Mouse (Mus musculus): ENCODE measurements around the gene Retreg3. TPM values are rescaled to one million over a fixed set of nuclear protein-coding genes. Genes with fewer than 3 reads are reported as not detected.

Gene Retreg3
- polyA plus RNA-seq, 1 experiment from 2014 or later, result 7.2 TPM

GRCm38 (mm10) chr11:101115564-101115963, 4.1 kb downstream of the Retreg3 start:
- no peak overlapping the region for H3K4me2 ChIP-seq (ENCODE audit: low read length)
- H3K27ac ChIP-seq (ENCODE audit: low read depth), result no peak overlapping the region
- H3K27me3 ChIP-seq (replicated peaks; ENCODE audit: control insufficient read depth, insufficient read depth, low read length), result no peaks in the 10 kb centered on the region
- DNase-seq (ENCODE audit: low spot score), result no peak
- peaks cover 7% of the 10 kb centered on the region; the same call in 1 of the 2 replicates for H3K36me3 ChIP-seq (ENCODE audit: control insufficient read depth, insufficient read depth, low read length)
- WGBS, result 82% methylated on average over 2 of the region's 2 CpGs
- no peak for ATAC-seq (replicated peaks; ENCODE audit: low FRiP score, low TSS enrichment, low read depth)
- H3K4me3 ChIP-seq (ENCODE audit: low read depth, low read length), result no peak overlapping the region
- no peak overlapping the region for H3K9ac ChIP-seq (ENCODE audit: low read length)
- H3K4me1 ChIP-seq (replicated peaks; ENCODE audit: control insufficient read depth, insufficient read depth, low read length), result peaks cover 13% of the 10 kb centered on the region
- no peaks in the 10 kb centered on the region for H3K9me3 ChIP-seq (ENCODE audit: control insufficient read depth, low read length)

GRCm38 (mm10) chr11:101112186-101112585, 7.5 kb downstream of the Retreg3 start:
- peaks cover 10% of the 10 kb centered on the region; the same call in 1 of the 2 replicates for H3K36me3 ChIP-seq (ENCODE audit: control insufficient read depth, insufficient read depth, low read length)
- H3K9me3 ChIP-seq (ENCODE audit: control insufficient read depth, low read length), result no peaks in the 10 kb centered on the region
- no peak overlapping the region for H3K4me3 ChIP-seq (ENCODE audit: low read depth, low read length)
- DNase-seq (ENCODE audit: low spot score), result no peak
- H3K27ac ChIP-seq (ENCODE audit: low read depth), result no peak overlapping the region
- WGBS, result 94% methylated on average over 3 of the region's 3 CpGs
- H3K4me2 ChIP-seq (ENCODE audit: low read length), result no peak overlapping the region
- no peak for ATAC-seq (replicated peaks; ENCODE audit: low FRiP score, low TSS enrichment, low read depth)
- no peaks in the 10 kb centered on the region for H3K4me1 ChIP-seq (replicated peaks; ENCODE audit: control insufficient read depth, insufficient read depth, low read length)
- no peaks in the 10 kb centered on the region for H3K27me3 ChIP-seq (replicated peaks; ENCODE audit: control insufficient read depth, insufficient read depth, low read length)
- no peak overlapping the region for H3K9ac ChIP-seq (ENCODE audit: low read length)

GRCm38 (mm10) chr11:101111178-101111577, 8.5 kb downstream of the Retreg3 start:
- WGBS, result 86% methylated on average over 4 of the region's 4 CpGs
- no peak overlapping the region for H3K9ac ChIP-seq (ENCODE audit: low read length)

GRCm38 (mm10) chr11:101110708-101111107, 9.0 kb downstream of the Retreg3 start:
- Histone ChIP-seq H3K27ac (ENCODE audit: low read depth) (no peak overlapping the region), H3K36me3 (ENCODE audit: control insufficient read depth, insufficient read depth, low read length) (0 out of 2 replicates have a peak, but pooled peaks cover 3% of the 10 kb centered on the region), H3K9me3 (ENCODE audit: control insufficient read depth, low read length) (no peaks in the 10 kb centered on the region), H3K4me3 (ENCODE audit: low read depth, low read length) (no peak overlapping the region), H3K4me2 (ENCODE audit: low read length) (no peak overlapping the region), H3K4me1 (replicated peaks; ENCODE audit: control insufficient read depth, insufficient read depth, low read length) (no peaks in the 10 kb centered on the region), H3K9ac (ENCODE audit: low read length) (no peak overlapping the region), H3K27me3 (replicated peaks; ENCODE audit: control insufficient read depth, insufficient read depth, low read length) (no peaks in the 10 kb centered on the region)
- WGBS, result 50% methylated on average over 5 of the region's 5 CpGs
- ATAC-seq (replicated peaks; ENCODE audit: low FRiP score, low TSS enrichment, low read depth), result no peak
- no peak for DNase-seq (ENCODE audit: low spot score)

More at GRCm38 (mm10) chr11:101111178-101111577, 8.5 kb downstream of the Retreg3 start:
- ATAC-seq (replicated peaks; ENCODE audit: low FRiP score, low TSS enrichment, low read depth) (no peak), DNase-seq (ENCODE audit: low spot score) (no peak)
- no peaks in the 10 kb centered on the region for H3K9me3 ChIP-seq (ENCODE audit: control insufficient read depth, low read length)
- H3K4me1 ChIP-seq (replicated peaks; ENCODE audit: control insufficient read depth, insufficient read depth, low read length), result no peaks in the 10 kb centered on the region
- no peak overlapping the region for H3K27ac ChIP-seq (ENCODE audit: low read depth)
- H3K36me3 ChIP-seq (ENCODE audit: control insufficient read depth, insufficient read depth, low read length), result 0 out of 2 replicates have a peak, but pooled peaks cover 3% of the 10 kb centered on the region
- no peak overlapping the region for H3K4me2 ChIP-seq (ENCODE audit: low read length)
- H3K27me3 ChIP-seq (replicated peaks; ENCODE audit: control insufficient read depth, insufficient read depth, low read length), result no peaks in the 10 kb centered on the region
- no peak overlapping the region for H3K4me3 ChIP-seq (ENCODE audit: low read depth, low read length)

- WGBS, result 82% methylated on average over 4 of the region's 4 CpGs
- Histone ChIP-seq H3K9ac (ENCODE audit: low read length) (no peak overlapping the region), H3K4me1 (replicated peaks; ENCODE audit: control insufficient read depth, insufficient read depth, low read length) (no peaks in the 10 kb centered on the region), H3K27ac (ENCODE audit: low read depth) (no peak overlapping the region), H3K27me3 (replicated peaks; ENCODE audit: control insufficient read depth, insufficient read depth, low read length) (no peaks in the 10 kb centered on the region), H3K9me3 (ENCODE audit: control insufficient read depth, low read length) (no peaks in the 10 kb centered on the region), H3K4me2 (ENCODE audit: low read length) (no peak overlapping the region), H3K4me3 (ENCODE audit: low read depth, low read length) (no peak overlapping the region), H3K36me3 (ENCODE audit: control insufficient read depth, insufficient read depth, low read length) (peaks cover 15% of the 10 kb centered on the region)
- DNase-seq (ENCODE audit: low spot score) (no peak), ATAC-seq (replicated peaks; ENCODE audit: low FRiP score, low TSS enrichment, low read depth) (no peak)
These were observed 10.3 kb downstream of the Retreg3 start for GRCm38 (mm10) chr11:101109351-101109750.

GRCm38 (mm10) chr11:101103011-101103410, 16.7 kb downstream of the Retreg3 start:
- peaks cover 74% of the 10 kb centered on the region for H3K36me3 ChIP-seq (ENCODE audit: control insufficient read depth, insufficient read depth, low read length)
- no peaks in the 10 kb centered on the region for H3K27me3 ChIP-seq (replicated peaks; ENCODE audit: control insufficient read depth, insufficient read depth, low read length)
- H3K9me3 ChIP-seq (ENCODE audit: control insufficient read depth, low read length), result no peaks in the 10 kb centered on the region
- H3K9ac ChIP-seq (ENCODE audit: low read length), result no peak overlapping the region
- no peak for ATAC-seq (replicated peaks; ENCODE audit: low FRiP score, low TSS enrichment, low read depth)
- WGBS, result 91% methylated on average over 5 of the region's 5 CpGs
- no peak overlapping the region for H3K27ac ChIP-seq (ENCODE audit: low read depth)
- DNase-seq (ENCODE audit: low spot score), result no peak
- H3K4me1 ChIP-seq (replicated peaks; ENCODE audit: control insufficient read depth, insufficient read depth, low read length), result no peaks in the 10 kb centered on the region
- no peak overlapping the region for H3K4me3 ChIP-seq (ENCODE audit: low read depth, low read length)
- H3K4me2 ChIP-seq (ENCODE audit: low read length), result no peak overlapping the region

- WGBS, result 92% methylated on average over 8 of the region's 8 CpGs
- ATAC-seq (replicated peaks; ENCODE audit: low FRiP score, low TSS enrichment, low read depth) (no peak), DNase-seq (ENCODE audit: low spot score) (no peak)
- H3K36me3 ChIP-seq (ENCODE audit: control insufficient read depth, insufficient read depth, low read length), result peaks cover 71% of the 10 kb centered on the region
- H3K9ac ChIP-seq (ENCODE audit: low read length), result no peak overlapping the region
- no peak overlapping the region for H3K27ac ChIP-seq (ENCODE audit: low read depth)
- no peak overlapping the region for H3K4me2 ChIP-seq (ENCODE audit: low read length)
- peaks cover 7% of the 10 kb centered on the region for H3K4me1 ChIP-seq (replicated peaks; ENCODE audit: control insufficient read depth, insufficient read depth, low read length)
- no peaks in the 10 kb centered on the region for H3K27me3 ChIP-seq (replicated peaks; ENCODE audit: control insufficient read depth, insufficient read depth, low read length)
- H3K4me3 ChIP-seq (ENCODE audit: low read depth, low read length), result no peak overlapping the region
- no peaks in the 10 kb centered on the region for H3K9me3 ChIP-seq (ENCODE audit: control insufficient read depth, low read length)
These were observed 21.5 kb downstream of the Retreg3 start for GRCm38 (mm10) chr11:101098231-101098630.

- Histone ChIP-seq H3K4me1 (replicated peaks; ENCODE audit: control insufficient read depth, insufficient read depth, low read length) (peaks cover 7% of the 10 kb centered on the region), H3K27ac (ENCODE audit: low read depth) (peak within 1 kb of the TSS; percentile 78), H3K9ac (ENCODE audit: low read length) (peak within 1 kb of the TSS; percentile 72), H3K27me3 (replicated peaks; ENCODE audit: control insufficient read depth, insufficient read depth, low read length) (no peaks in the 10 kb centered on the region), H3K4me2 (ENCODE audit: low read length) (peak within 1 kb of the TSS; percentile 95), H3K36me3 (ENCODE audit: control insufficient read depth, insufficient read depth, low read length) (peaks cover 73% of the 10 kb centered on the region), H3K4me3 (ENCODE audit: low read depth, low read length) (peak within 1 kb of the TSS; percentile 98), H3K9me3 (ENCODE audit: control insufficient read depth, low read length) (no peaks in the 10 kb centered on the region)
- peak; percentile 94 for ATAC-seq (replicated peaks; ENCODE audit: low FRiP score, low TSS enrichment, low read depth)
- WGBS, result under 1% methylated on average over 43 of the region's 43 CpGs
- DNase-seq (ENCODE audit: low spot score), result peak; percentile 95
These were observed 24.2 kb downstream of the Retreg3 start, which contains the start of gene Psmc3ip for GRCm38 (mm10) chr11:101095314-101096024. Psmc3ip (minus strand) TSS chr11:101095436.

- WGBS, result under 1% methylated on average over 18 of the region's 18 CpGs
- Histone ChIP-seq H3K4me3 (ENCODE audit: low read depth, low read length) (peak overlapping the region; percentile 98), H3K27me3 (replicated peaks; ENCODE audit: control insufficient read depth, insufficient read depth, low read length) (no peaks in the 10 kb centered on the region), H3K36me3 (ENCODE audit: control insufficient read depth, insufficient read depth, low read length) (peaks cover 73% of the 10 kb centered on the region), H3K4me1 (replicated peaks; ENCODE audit: control insufficient read depth, insufficient read depth, low read length) (peaks cover 7% of the 10 kb centered on the region), H3K9me3 (ENCODE audit: control insufficient read depth, low read length) (no peaks in the 10 kb centered on the region), H3K27ac (ENCODE audit: low read depth) (no peak overlapping the region), H3K9ac (ENCODE audit: low read length) (peak overlapping the region; percentile 72), H3K4me2 (ENCODE audit: low read length) (peak overlapping the region; percentile 95)
- peak; percentile 21; the same call in 1 of the 2 replicates for ATAC-seq (replicated peaks; ENCODE audit: low FRiP score, low TSS enrichment, low read depth)
- DNase-seq (ENCODE audit: low spot score), result no peak
These were observed 24.8 kb downstream of the Retreg3 start for GRCm38 (mm10) chr11:101094930-101095313.

Data from intestine, embryonic 14.5 days (tissue).